Mouse (Mus musculus) liver, embryonic 14.5 days (tissue): ENCODE results near the gene Klhl22. TPM values are rescaled to one million over a fixed set of nuclear protein-coding genes. Genes with fewer than 3 reads are reported as not detected.

Experiments
- ATAC-seq: fragments of 200-750 bp; cut with Nextera tagmentation; 2 replicates; pipeline ENCODE4 v1.8.0; 2017; ENCODE audit warnings: moderate number of reproducible peaks, mild to moderate bottlenecking, moderate library complexity; ENCODE audit not compliant: insufficient read depth
- DNase-seq, 3 experiments: peaks; one replicate each; pipeline ENCODE4 v3.0.0-alpha.2; 2012 to 2013; ENCODE audit warnings: low read depth in 3 of 3, low spot score in 3 of 3
- H3K27ac ChIP-seq: fragments of 300-500 bp; sonication (generic); 2 replicates; pipeline ENCODE4 v1.5.1; 2014; ENCODE audit warnings: moderate library complexity, mild to moderate bottlenecking, control low read depth, inconsistent platforms
- H3K27me3 ChIP-seq: fragments of 300-500 bp; sonication (generic); 2 replicates; pipeline ENCODE4 v1.6.1; 2014; ENCODE audit warnings: mild to moderate bottlenecking, low read length, moderate library complexity; ENCODE audit not compliant: control insufficient read depth, insufficient read depth
- H3K36me3 ChIP-seq: fragments of 300-500 bp; sonication (generic); replicated peaks from 2 replicates; pipeline ENCODE4 v1.6.1; 2014; ENCODE audit warnings: low read depth; ENCODE audit not compliant: control insufficient read depth, insufficient read depth
- H3K4me1 ChIP-seq, 2 experiments: fragments of 200-500 bp in 1 of 2; fragments of 300-500 bp in 1 of 2; sonication (generic) in 1 of 2; replicated peaks; 2 replicates each; pipeline ENCODE4 v1.6.1; 2012 to 2014; ENCODE audit warnings: antibody characterized with exemption in 1 of 2, inconsistent platforms in 1 of 2, low read length in 1 of 2; ENCODE audit not compliant: control insufficient read depth in 2 of 2, insufficient read depth in 2 of 2
- H3K4me2 ChIP-seq: fragments of 300-500 bp; sonication (generic); 2 replicates; pipeline ENCODE4 v1.6.1; 2014; ENCODE audit warnings: low read depth, mild to moderate bottlenecking, control low read depth, moderate library complexity
- H3K4me3 ChIP-seq, 2 experiments: fragments of 200-500 bp in 1 of 2; fragments of 300-500 bp in 1 of 2; sonication (generic) in 1 of 2; 2 replicates each; pipeline ENCODE4 v1.5.1; 2012 to 2014; ENCODE audit warnings: low read depth in 2 of 2, low read length in 2 of 2, mild to moderate bottlenecking in 2 of 2, control low read depth in 1 of 2, inconsistent platforms in 1 of 2, moderate library complexity in 1 of 2; ENCODE audit not compliant: insufficient read depth in 1 of 2
- H3K9ac ChIP-seq: fragments of 300-500 bp; sonication (generic); replicated peaks from 2 replicates; pipeline ENCODE4 v1.6.1; 2014; ENCODE audit warnings: mild to moderate bottlenecking, control low read depth, moderate library complexity
- H3K9me3 ChIP-seq: fragments of 300-500 bp; sonication (generic); 2 replicates; pipeline ENCODE4 v1.6.1; 2016; ENCODE audit warnings: low read length, mixed read lengths; ENCODE audit not compliant: control insufficient read depth
- CTCF ChIP-seq: IDR thresholded peaks from 2 replicates; pipeline ENCODE4 v1.5.1; 2016; ENCODE audit warnings: antibody characterized with exemption, low read depth, control low read depth
- EP300 ChIP-seq: IDR thresholded peaks from 2 replicates; pipeline ENCODE4 v1.6.1; 2016; ENCODE audit warnings: antibody characterized with exemption, low read depth
- WGBS: fragments of 180-500 bp; shearing (Covaris S2); extraction: QIAGEN DNeasy Blood & Tissue Kit; methylation state at CpG from one replicate; pipeline ENCODE4 v1.1.7; 2014; ENCODE audit not compliant: insufficient replicate concordance; 5-methylcytosine and 5-hydroxymethylcytosine counted together
- polyA plus RNA-seq, 2 experiments: library from polyadenylated mRNA; depleted of rRNA in 1 of 2; stranded (reverse) in 1 of 2; unstranded in 1 of 2; fragments of >200 nt; fragmentation: Nextera tagmentation in 1 of 2; extraction: Ambion mirVana in 1 of 2; gene quantifications; 2 replicates each; pipeline versions ENCODE4 v1.2.1 to v1.2.3; 2012 to 2014

Gene Klhl22
- polyA plus RNA-seq, 2 experiments: 11.6 to 14.0 TPM

GRCm38 (mm10) chr16:17792728-17793127 is 33.3 kb downstream of the Klhl22 start:
- DNase-seq (no peak), ATAC-seq (no peak)
- Histone ChIP-seq H3K36me3 (peaks cover 3% of the 10 kb centered on the region; the same call in 1 of the 2 replicates), H3K4me3 (no peak overlapping the region), H3K4me2 (no peak overlapping the region), H3K9ac (no peak overlapping the region), H3K4me1 (no peaks in the 10 kb centered on the region), H3K27ac (no peak overlapping the region), H3K27me3 (peaks cover 25% of the 10 kb centered on the region), H3K9me3 (no peaks in the 10 kb centered on the region)
- WGBS: 59% methylated on average over 3 of the region's 3 CpGs
- TF ChIP-seq EP300 (no peak), CTCF (no peak)

GRCm38 (mm10) chr16:17794047-17794446 is 34.6 kb downstream of the Klhl22 start:
- Histone ChIP-seq H3K36me3 (peaks cover 3% of the 10 kb centered on the region; the same call in 1 of the 2 replicates), H3K27ac (no peak overlapping the region), H3K4me1 (no peaks in the 10 kb centered on the region), H3K4me2 (no peak overlapping the region), H3K4me3 (no peak overlapping the region), H3K9ac (no peak overlapping the region), H3K27me3 (peaks cover 39% of the 10 kb centered on the region), H3K9me3 (no peaks in the 10 kb centered on the region)
- DNase-seq (no peak), ATAC-seq (no peak)
- no peak for TF ChIP-seq EP300
- no peak for TF ChIP-seq CTCF
- 65% methylated on average over 4 of the region's 4 CpGs for WGBS

GRCm38 (mm10) chr16:17795643-17796042 is 36.2 kb downstream of the Klhl22 start:
- 57% methylated on average over 5 of the region's 5 CpGs for WGBS
- no peaks in the 10 kb centered on the region for H3K9me3 ChIP-seq
- H3K27ac ChIP-seq: no peak overlapping the region
- peaks cover 52% of the 10 kb centered on the region for H3K27me3 ChIP-seq
- no peaks in the 10 kb centered on the region for H3K36me3 ChIP-seq
- ATAC-seq (no peak), DNase-seq (no peak)
- TF ChIP-seq EP300 (no peak), CTCF (peak; percentile 27; the same call in 1 of the 2 replicates)
- H3K4me1 ChIP-seq: no peaks in the 10 kb centered on the region
- H3K9ac ChIP-seq: no peak overlapping the region
- H3K4me3 ChIP-seq: no peak overlapping the region
- H3K4me2 ChIP-seq: no peak overlapping the region

GRCm38 (mm10) chr16:17796519-17796918 is 37.1 kb downstream of the Klhl22 start:
- no peaks in the 10 kb centered on the region for H3K36me3 ChIP-seq
- H3K9me3 ChIP-seq: no peaks in the 10 kb centered on the region
- H3K9ac ChIP-seq: no peak overlapping the region
- no peak for DNase-seq
- no peak overlapping the region for H3K27ac ChIP-seq
- no peak for ATAC-seq
- H3K4me3 ChIP-seq: no peak overlapping the region; a peak in 1 of 4 replicates
- peak overlapping the region; percentile 49; the same call in 1 of the 2 replicates for H3K4me2 ChIP-seq
- TF ChIP-seq EP300: no peak
- no peak for TF ChIP-seq CTCF
- H3K27me3 ChIP-seq: peaks cover 61% of the 10 kb centered on the region
- H3K4me1 ChIP-seq: no peaks in the 10 kb centered on the region

GRCm38 (mm10) chr16:17796971-17797811 is 37.8 kb downstream of the Klhl22 start, which contains the start of gene Scarf2:
Scarf2 (plus strand) TSS chr16:17797282.
- WGBS: 3% methylated on average over 78 of the region's 81 CpGs
- TF ChIP-seq EP300: no peak
- no peak for TF ChIP-seq CTCF
- Histone ChIP-seq H3K9ac (peak within 1 kb of the TSS; percentile 37; the same call in 1 of the 2 replicates), H3K4me3 (peak within 1 kb of the TSS; percentile 31 to 47), H3K4me2 (peak within 1 kb of the TSS; percentile 49), H3K36me3 (no peaks in the 10 kb centered on the region), H3K27me3 (peaks cover 68% of the 10 kb centered on the region), H3K4me1 (no peaks in the 10 kb centered on the region), H3K27ac (no peak within 1 kb of the TSS), H3K9me3 (no peaks in the 10 kb centered on the region)
- peak; percentile 18; the same call in 1 of the 2 replicates for ATAC-seq
- DNase-seq: no peak
